Mouse (Mus musculus) small intestine, adult 2 months (tissue): ENCODE data around the gene Scamp4. TPM values are rescaled to one million over a fixed set of nuclear protein-coding genes. Genes with fewer than 3 reads are reported as not detected.

Experiments
- H3K27ac ChIP-seq: fragments of 200-500 bp; 2 replicates; pipeline ENCODE4 v1.5.1; 2012; ENCODE audit warnings: low read depth, low read length, control low read depth, inconsistent platforms; ENCODE audit not compliant: insufficient read depth
- H3K27me3 ChIP-seq: fragments of 200-500 bp; 2 replicates; pipeline ENCODE4 v1.6.1; 2012; ENCODE audit warnings: mild to moderate bottlenecking, moderate library complexity, low read length, inconsistent platforms; ENCODE audit not compliant: control insufficient read depth, insufficient read depth
- H3K36me3 ChIP-seq: fragments of 200-500 bp; 2 replicates; pipeline ENCODE4 v1.6.1; 2012; ENCODE audit warnings: mild to moderate bottlenecking, low read length, control low read depth, inconsistent platforms; ENCODE audit not compliant: control insufficient read depth, insufficient read depth
- H3K4me1 ChIP-seq: fragments of 200-500 bp; 2 replicates; pipeline ENCODE4 v1.6.1; 2012; ENCODE audit warnings: low read length, inconsistent platforms, mixed read lengths; ENCODE audit not compliant: control insufficient read depth, insufficient read depth, insufficient read length
- H3K4me3 ChIP-seq: fragments of 200-500 bp; 2 replicates; pipeline ENCODE4 v1.5.1; 2012; ENCODE audit warnings: low read depth, mild to moderate bottlenecking, control low read depth, inconsistent platforms, low read length, moderate library complexity
- CTCF ChIP-seq: fragments of 200-500 bp; IDR thresholded peaks from 2 replicates; pipeline ENCODE4 v1.5.1; 2012; ENCODE audit warnings: low read depth, mild to moderate bottlenecking, control low read depth, inconsistent platforms, low read length, moderate library complexity, mixed read lengths; ENCODE audit not compliant: insufficient replicate concordance, insufficient read length; ENCODE audit errors: extremely low read depth
- POLR2A ChIP-seq: fragments of 200-500 bp; IDR thresholded peaks from 2 replicates; pipeline ENCODE4 v1.6.1; 2012; ENCODE audit warnings: low read depth, mild to moderate bottlenecking, control low read depth, inconsistent platforms, low read length, moderate library complexity
- WGBS: fragments of 180-500 bp; shearing (Covaris S2); methylation state at CpG from one replicate; pipeline ENCODE4 v1.1.7; 2018; 5-methylcytosine and 5-hydroxymethylcytosine counted together
- polyA plus RNA-seq: library from polyadenylated mRNA; depleted of rRNA; stranded (reverse); fragments of >200 nt; gene quantifications from 2 replicates; pipeline ENCODE4 v1.2.3, GENCODE M21; 2012

The Scamp4 gene
- polyA plus RNA-seq, 1 experiment = 130 TPM

GRCm38 (mm10) chr10:80606306-80606705, 3.6 kb downstream of the Scamp4 start:
- H3K27ac ChIP-seq = peak overlapping the region; percentile 82
- H3K36me3 ChIP-seq = peaks cover 22% of the 10 kb centered on the region
- H3K4me3 ChIP-seq = peak overlapping the region; percentile 52
- no peaks in the 10 kb centered on the region for H3K27me3 ChIP-seq
- H3K4me1 ChIP-seq = peaks cover 39% of the 10 kb centered on the region
- WGBS = 29% methylated on average over 23 of the region's 23 CpGs
- TF ChIP-seq POLR2A = peak; percentile 47
- no peak for TF ChIP-seq CTCF

GRCm38 (mm10) chr10:80606737-80607350, 4.2 kb downstream of the Scamp4 start:
- H3K27ac ChIP-seq = peak overlapping the region; percentile 54
- H3K36me3 ChIP-seq = peaks cover 22% of the 10 kb centered on the region
- 86% methylated on average over 34 of the region's 34 CpGs for WGBS
- H3K4me1 ChIP-seq = peaks cover 39% of the 10 kb centered on the region
- peak overlapping the region; percentile 52 for H3K4me3 ChIP-seq
- no peak for TF ChIP-seq POLR2A
- no peak for TF ChIP-seq CTCF
- H3K27me3 ChIP-seq = no peaks in the 10 kb centered on the region

GRCm38 (mm10) chr10:80608435-80608834, 5.8 kb downstream of the Scamp4 start:
- H3K4me1 ChIP-seq = peaks cover 34% of the 10 kb centered on the region
- H3K4me3 ChIP-seq = no peak overlapping the region
- WGBS = 90% methylated on average over 3 of the region's 3 CpGs
- no peaks in the 10 kb centered on the region for H3K27me3 ChIP-seq
- TF ChIP-seq CTCF = no peak
- H3K36me3 ChIP-seq = peaks cover 33% of the 10 kb centered on the region
- no peak overlapping the region for H3K27ac ChIP-seq

- peaks cover 26% of the 10 kb centered on the region for H3K4me1 ChIP-seq
- TF ChIP-seq POLR2A = no peak
- TF ChIP-seq CTCF = no peak
- peaks cover 42% of the 10 kb centered on the region for H3K36me3 ChIP-seq
- 84% methylated on average over 10 of the region's 10 CpGs for WGBS
- H3K27me3 ChIP-seq = no peaks in the 10 kb centered on the region
- no peak overlapping the region; the same call in 1 of the 2 replicates for H3K27ac ChIP-seq
- no peak overlapping the region for H3K4me3 ChIP-seq
Measured at GRCm38 (mm10) chr10:80609269-80609924, 6.7 kb downstream of the Scamp4 start.

- WGBS = 87% methylated on average over 9 of the region's 9 CpGs
- no peak for TF ChIP-seq POLR2A
- no peak for TF ChIP-seq CTCF
- H3K36me3 ChIP-seq = peaks cover 49% of the 10 kb centered on the region
- no peaks in the 10 kb centered on the region for H3K27me3 ChIP-seq
- no peak overlapping the region for H3K4me3 ChIP-seq
- peaks cover 21% of the 10 kb centered on the region for H3K4me1 ChIP-seq
- peak overlapping the region; percentile 5; the same call in 1 of the 2 replicates for H3K27ac ChIP-seq
Measured at GRCm38 (mm10) chr10:80610116-80610785, 7.6 kb downstream of the Scamp4 start.

GRCm38 (mm10) chr10:80611024-80611423, 8.4 kb downstream of the Scamp4 start:
- peaks cover 54% of the 10 kb centered on the region for H3K36me3 ChIP-seq
- WGBS = 68% methylated on average over 4 of the region's 4 CpGs
- H3K27ac ChIP-seq = no peak overlapping the region

GRCm38 (mm10) chr10:80611905-80612304, 9.2 kb downstream of the Scamp4 start:
- Histone ChIP-seq H3K27me3 (no peaks in the 10 kb centered on the region), H3K4me1 (peaks cover 23% of the 10 kb centered on the region), H3K4me3 (no peak overlapping the region), H3K27ac (no peak overlapping the region; the same call in 1 of the 2 replicates), H3K36me3 (peaks cover 51% of the 10 kb centered on the region)
- 88% methylated on average over 3 of the region's 3 CpGs for WGBS
- TF ChIP-seq POLR2A (no peak), CTCF (no peak)

More at GRCm38 (mm10) chr10:80611024-80611423, 8.4 kb downstream of the Scamp4 start:
- no peak overlapping the region for H3K4me3 ChIP-seq
- TF ChIP-seq POLR2A (no peak), CTCF (peak; percentile 88; the same call in 1 of the 2 replicates)
- H3K27me3 ChIP-seq = no peaks in the 10 kb centered on the region
- H3K4me1 ChIP-seq = peaks cover 24% of the 10 kb centered on the region
